ENCODE assay signal across 28 mouse cellular contexts in genomic region chr6:141584791-141585403, GRCm38 (mm10). TPM values are rescaled to one million over a fixed set of nuclear protein-coding genes. Genes with fewer than 3 reads are reported as not detected.
"Had no signal": no experiment of that assay in that cellular context is flagged by ENCODE, and none has a peak within 500 bp of the region (broad histone marks: within the 10 kb centered on the region; RNA-seq: fewer than 3 reads in every experiment).

No protein-coding gene starts in this region.

- H3K9me3 ChIP-seq: liver, embryonic 12.5 days; liver, embryonic 15.5 days; lung, embryonic 15.5 days; megakaryocyte, embryonic 14.5 days; midbrain, embryonic 10.5 days; neural tube, embryonic 12.5 days; neural tube, embryonic 15.5 days had no signal

- ATAC-seq: liver, embryonic 12.5 days had no signal

- H3K4me3 ChIP-seq: layer of hippocampus, adult 2 months; left cerebral cortex, adult 2 months; liver, embryonic 12.5 days; liver, embryonic 15.5 days; lung, embryonic 15.5 days; megakaryocyte, embryonic 14.5 days; midbrain, embryonic 10.5 days; neural tube, embryonic 12.5 days; neural tube, embryonic 15.5 days had no signal

- H3K36me3 ChIP-seq: liver, embryonic 12.5 days; liver, embryonic 15.5 days; lung, embryonic 15.5 days; midbrain, embryonic 10.5 days; neural tube, embryonic 12.5 days; neural tube, embryonic 15.5 days had no signal

- H3K9ac ChIP-seq: liver, embryonic 12.5 days; liver, embryonic 15.5 days; lung, embryonic 15.5 days; neural tube, embryonic 12.5 days; neural tube, embryonic 15.5 days had no signal

- DNase-seq: kidney, adult 18-20 months; kidney, adult 9 months; kidney, postnatal 14 days; layer of hippocampus, postnatal 36 days; liver; lung, adult 18-20 months; lung, postnatal 10 days; lung, postnatal 36 days; midbrain, embryonic 14.5 days; right cerebral cortex, adult 18-20 months; right cerebral cortex, postnatal 14 days; right cerebral cortex, postnatal 4 days; thymus, adult 2 months; thymus, postnatal 14 days; thymus, postnatal 4 days had no signal

- H3K27ac ChIP-seq: layer of hippocampus, adult 2 months; left cerebral cortex, adult 2 months; liver, embryonic 12.5 days; liver, embryonic 15.5 days; lung, embryonic 15.5 days; midbrain, embryonic 10.5 days; neural tube, embryonic 12.5 days; neural tube, embryonic 15.5 days; stomach, postnatal 0 days had no signal

- H3K4me2 ChIP-seq: liver, embryonic 12.5 days; liver, embryonic 15.5 days; lung, embryonic 15.5 days; neural tube, embryonic 12.5 days; neural tube, embryonic 15.5 days had no signal

- H3K27me3 ChIP-seq: liver, embryonic 12.5 days; liver, embryonic 15.5 days; lung, embryonic 15.5 days; megakaryocyte, embryonic 14.5 days; neural tube, embryonic 12.5 days; neural tube, embryonic 15.5 days had no signal

- H3K4me1 ChIP-seq: liver, embryonic 12.5 days; liver, embryonic 15.5 days; lung, embryonic 15.5 days; megakaryocyte, embryonic 14.5 days; midbrain, embryonic 10.5 days; neural tube, embryonic 12.5 days; neural tube, embryonic 15.5 days had no signal

RNA-seq across cellular contexts. Expression of gene Slco1b2, which starts 44.4 kb away (rescaled TPM):
- polyA plus RNA-seq: kidney, embryonic 16.5 days; large intestine, adult 2 months; lung, embryonic 15.5 days; midbrain, embryonic 10.5 days; midbrain, embryonic 14.5 days; neural tube, embryonic 12.5 days; neural tube, embryonic 15.5 days; stomach, embryonic 14.5 days; thymus, adult 2 months had no signal
